Mouse (Mus musculus): Measurements from ENCODE around the gene Smtnl2. TPM values are rescaled to one million over a fixed set of nuclear protein-coding genes. Genes with fewer than 3 reads are reported as not detected.
"Not testable (repeated sequence)": the region's sequence is repeated elsewhere in the genome, so short reads cannot be mapped to it uniquely, and the experiment has no call there.

Gene Smtnl2
- polyA plus RNA-seq, 1 experiment = 3.4 TPM

GRCm38 (mm10) chr11:72349652-72350051, 61.9 kb downstream of the Smtnl2 start:
- TF ChIP-seq CTCF (IDR thresholded peaks at IDR 0.05; ENCODE audit: borderline replicate concordance, extremely low read depth, insufficient read depth, insufficient read length) (no peak), POLR2A (IDR thresholded peaks at IDR 0.05; ENCODE audit: borderline replicate concordance, extremely low read depth, insufficient read depth, insufficient read length, poor library complexity, severe bottlenecking) (no peak)
- no peak for DNase-seq (ENCODE audit: low read depth)

- TF ChIP-seq POLR2A (IDR thresholded peaks at IDR 0.05; ENCODE audit: borderline replicate concordance, extremely low read depth, insufficient read depth, insufficient read length, poor library complexity, severe bottlenecking) = no peak
- TF ChIP-seq CTCF (IDR thresholded peaks at IDR 0.05; ENCODE audit: borderline replicate concordance, extremely low read depth, insufficient read depth, insufficient read length) = no peak
- peak; percentile 32 for DNase-seq (ENCODE audit: low read depth)
These were observed 62.5 kb downstream of the Smtnl2 start for GRCm38 (mm10) chr11:72349016-72349415.

GRCm38 (mm10) chr11:72348563-72348962, 63.0 kb downstream of the Smtnl2 start:
- TF ChIP-seq CTCF (IDR thresholded peaks at IDR 0.05; ENCODE audit: borderline replicate concordance, extremely low read depth, insufficient read depth, insufficient read length) (no peak), POLR2A (IDR thresholded peaks at IDR 0.05; ENCODE audit: borderline replicate concordance, extremely low read depth, insufficient read depth, insufficient read length, poor library complexity, severe bottlenecking) (no peak)
- no peak for DNase-seq (ENCODE audit: low read depth)

GRCm38 (mm10) chr11:72344486-72344885, 67.0 kb downstream of the Smtnl2 start:
- DNase-seq (ENCODE audit: low read depth) = no peak
- TF ChIP-seq CTCF (IDR thresholded peaks at IDR 0.05; ENCODE audit: borderline replicate concordance, extremely low read depth, insufficient read depth, insufficient read length) = no peak
- TF ChIP-seq POLR2A (IDR thresholded peaks at IDR 0.05; ENCODE audit: borderline replicate concordance, extremely low read depth, insufficient read depth, insufficient read length, poor library complexity, severe bottlenecking) = no peak

GRCm38 (mm10) chr11:72343904-72344303, 67.6 kb downstream of the Smtnl2 start:
- no peak for TF ChIP-seq POLR2A (IDR thresholded peaks at IDR 0.05; ENCODE audit: borderline replicate concordance, extremely low read depth, insufficient read depth, insufficient read length, poor library complexity, severe bottlenecking)
- TF ChIP-seq CTCF (IDR thresholded peaks at IDR 0.05; ENCODE audit: borderline replicate concordance, extremely low read depth, insufficient read depth, insufficient read length) = peak; percentile 65

GRCm38 (mm10) chr11:72343238-72343625, 68.3 kb downstream of the Smtnl2 start:
- not testable (repeated sequence) for DNase-seq (ENCODE audit: low read depth)

More at GRCm38 (mm10) chr11:72343904-72344303, 67.6 kb downstream of the Smtnl2 start:
- peak; percentile 75 for DNase-seq (ENCODE audit: low read depth)

- TF ChIP-seq CTCF (IDR thresholded peaks at IDR 0.05; ENCODE audit: borderline replicate concordance, extremely low read depth, insufficient read depth, insufficient read length) = peak; percentile 82
- TF ChIP-seq POLR2A (IDR thresholded peaks at IDR 0.05; ENCODE audit: borderline replicate concordance, extremely low read depth, insufficient read depth, insufficient read length, poor library complexity, severe bottlenecking) = no peak
- DNase-seq (ENCODE audit: low read depth) = peak; percentile 83
These were observed 68.8 kb downstream of the Smtnl2 start for GRCm38 (mm10) chr11:72342549-72343237.

GRCm38 (mm10) chr11:72339716-72340115, 71.8 kb downstream of the Smtnl2 start:
- TF ChIP-seq CTCF (IDR thresholded peaks at IDR 0.05; ENCODE audit: borderline replicate concordance, extremely low read depth, insufficient read depth, insufficient read length) (no peak), POLR2A (IDR thresholded peaks at IDR 0.05; ENCODE audit: borderline replicate concordance, extremely low read depth, insufficient read depth, insufficient read length, poor library complexity, severe bottlenecking) (no peak)
- no peak for DNase-seq (ENCODE audit: low read depth)

Other genes starting within 250 kb of the Smtnl2 start
- gene Gm43951, start 204.9 kb downstream of the Smtnl2 start, polyA plus RNA-seq (2012; rRNA removed) = 3.2 and 6.6 TPM in 2 replicates
- gene 4933427D14Rik, start 204.3 kb downstream of the Smtnl2 start, polyA plus RNA-seq (2012; rRNA removed) = 28.2 and 31.3 TPM in 2 replicates
- gene Txndc17, start 204.2 kb downstream of the Smtnl2 start, polyA plus RNA-seq (2012; rRNA removed) = 66.5 and 78.4 TPM in 2 replicates
- gene Med31, start 196.1 kb downstream of the Smtnl2 start, polyA plus RNA-seq (2012; rRNA removed) = 33.8 and 52.6 TPM in 2 replicates
- 0.93 and 2.8 TPM in 2 replicates for gene Slc13a5, start 144.5 kb downstream of the Smtnl2 start, polyA plus RNA-seq (2012; rRNA removed)
- 0.62 and 1.4 TPM in 2 replicates for gene Xaf1, start 110.1 kb downstream of the Smtnl2 start, polyA plus RNA-seq (2012; rRNA removed)
- not detected in 2 replicates for gene Fbxo39, start 97.3 kb downstream of the Smtnl2 start, polyA plus RNA-seq (2012; rRNA removed)
- gene Tekt1, start 49.3 kb downstream of the Smtnl2 start, polyA plus RNA-seq (2012; rRNA removed) = 2.7 and 4.1 TPM in 2 replicates
- 0.12 and 0.35 TPM in 2 replicates for gene Ggt6, start 23.8 kb upstream of the Smtnl2 start, polyA plus RNA-seq (2012; rRNA removed)
- 67.9 and 74.7 TPM in 2 replicates for gene Mybbp1a, start 29.6 kb upstream of the Smtnl2 start, polyA plus RNA-seq (2012; rRNA removed)
- 46.0 and 49.0 TPM in 2 replicates for gene Spns2, start 78.2 kb upstream of the Smtnl2 start, polyA plus RNA-seq (2012; rRNA removed)
- gene Spns3, start 138.8 kb upstream of the Smtnl2 start, polyA plus RNA-seq (2012; rRNA removed) = 0.08 and 0.19 TPM in 2 replicates
- 48.5 and 52.2 TPM in 2 replicates for gene Ube2g1, start 195.6 kb upstream of the Smtnl2 start, polyA plus RNA-seq (2012; rRNA removed)